Mouse (Mus musculus): ENCODE results near the gene Xdh. TPM values are rescaled to one million over a fixed set of nuclear protein-coding genes. Genes with fewer than 3 reads are reported as not detected.

Xdh gene
- polyA plus RNA-seq, 1 experiment from 2014 or later = 0.08 TPM

- H3K4me1 ChIP-seq (ENCODE audit: control insufficient read depth, insufficient read depth, low read length) = no peaks in the 10 kb centered on the region
- no peak overlapping the region for H3K4me3 ChIP-seq (ENCODE audit: low read depth, low read length)
- DNase-seq (ENCODE audit: low spot score, missing footprints) (no peak), ATAC-seq (ENCODE audit: low FRiP score) (no peak)
- WGBS = 82% methylated on average over 4 of the region's 4 CpGs
- no peak overlapping the region for H3K9ac ChIP-seq (ENCODE audit: low read length)
- H3K36me3 ChIP-seq (ENCODE audit: control insufficient read depth, insufficient read depth, low read length) = no peaks in the 10 kb centered on the region
- no peak overlapping the region for H3K4me2 ChIP-seq
- no peak overlapping the region for H3K27ac ChIP-seq (ENCODE audit: low read depth, low read length)
- H3K27me3 ChIP-seq (ENCODE audit: control insufficient read depth, insufficient read depth, low read length) = no peaks in the 10 kb centered on the region
- H3K9me3 ChIP-seq (ENCODE audit: control insufficient read depth, low read length) = no peaks in the 10 kb centered on the region
These were observed 16.4 kb downstream of the Xdh start for GRCm38 (mm10) chr17:73933616-73934015.

GRCm38 (mm10) chr17:73932497-73933059 lies 17.4 kb downstream of the Xdh start:
- H3K9ac ChIP-seq (ENCODE audit: low read length) = no peak overlapping the region
- H3K36me3 ChIP-seq (ENCODE audit: control insufficient read depth, insufficient read depth, low read length) = no peaks in the 10 kb centered on the region
- no peak overlapping the region for H3K4me3 ChIP-seq (ENCODE audit: low read depth, low read length)
- H3K4me1 ChIP-seq (ENCODE audit: control insufficient read depth, insufficient read depth, low read length) = no peaks in the 10 kb centered on the region
- H3K9me3 ChIP-seq (ENCODE audit: control insufficient read depth, low read length) = no peaks in the 10 kb centered on the region
- no peak overlapping the region for H3K4me2 ChIP-seq
- ATAC-seq (ENCODE audit: low FRiP score) (no peak), DNase-seq (ENCODE audit: low spot score, missing footprints) (no peak)
- no peak overlapping the region for H3K27ac ChIP-seq (ENCODE audit: low read depth, low read length)
- 81% methylated on average over 4 of the region's 4 CpGs for WGBS
- no peaks in the 10 kb centered on the region for H3K27me3 ChIP-seq (ENCODE audit: control insufficient read depth, insufficient read depth, low read length)

- Histone ChIP-seq H3K4me3 (ENCODE audit: low read depth, low read length) (no peak overlapping the region), H3K27ac (ENCODE audit: low read depth, low read length) (no peak overlapping the region), H3K36me3 (ENCODE audit: control insufficient read depth, insufficient read depth, low read length) (no peaks in the 10 kb centered on the region), H3K9me3 (ENCODE audit: control insufficient read depth, low read length) (no peaks in the 10 kb centered on the region), H3K9ac (ENCODE audit: low read length) (no peak overlapping the region), H3K27me3 (ENCODE audit: control insufficient read depth, insufficient read depth, low read length) (no peaks in the 10 kb centered on the region), H3K4me1 (ENCODE audit: control insufficient read depth, insufficient read depth, low read length) (no peaks in the 10 kb centered on the region), H3K4me2 (no peak overlapping the region)
- ATAC-seq (ENCODE audit: low FRiP score) (no peak), DNase-seq (ENCODE audit: low spot score, missing footprints) (no peak)
- WGBS = 88% methylated on average over 8 of the region's 8 CpGs
These were observed 30.5 kb downstream of the Xdh start for GRCm38 (mm10) chr17:73919520-73919919.

GRCm38 (mm10) chr17:73918944-73919381 lies 31.0 kb downstream of the Xdh start:
- Histone ChIP-seq H3K4me2 (no peak overlapping the region), H3K36me3 (ENCODE audit: control insufficient read depth, insufficient read depth, low read length) (no peaks in the 10 kb centered on the region), H3K4me1 (ENCODE audit: control insufficient read depth, insufficient read depth, low read length) (no peaks in the 10 kb centered on the region), H3K4me3 (ENCODE audit: low read depth, low read length) (no peak overlapping the region), H3K9me3 (ENCODE audit: control insufficient read depth, low read length) (no peaks in the 10 kb centered on the region), H3K27me3 (ENCODE audit: control insufficient read depth, insufficient read depth, low read length) (no peaks in the 10 kb centered on the region), H3K27ac (ENCODE audit: low read depth, low read length) (no peak overlapping the region), H3K9ac (ENCODE audit: low read length) (no peak overlapping the region)
- DNase-seq (ENCODE audit: low spot score, missing footprints) (no peak), ATAC-seq (ENCODE audit: low FRiP score) (no peak)
- WGBS = 87% methylated on average over 7 of the region's 7 CpGs

GRCm38 (mm10) chr17:73918138-73918537 lies 31.9 kb downstream of the Xdh start:
- Histone ChIP-seq H3K27ac (ENCODE audit: low read depth, low read length) (no peak overlapping the region), H3K27me3 (ENCODE audit: control insufficient read depth, insufficient read depth, low read length) (no peaks in the 10 kb centered on the region), H3K9me3 (ENCODE audit: control insufficient read depth, low read length) (no peaks in the 10 kb centered on the region), H3K4me2 (no peak overlapping the region), H3K4me1 (ENCODE audit: control insufficient read depth, insufficient read depth, low read length) (no peaks in the 10 kb centered on the region), H3K9ac (ENCODE audit: low read length) (no peak overlapping the region), H3K4me3 (ENCODE audit: low read depth, low read length) (no peak overlapping the region), H3K36me3 (ENCODE audit: control insufficient read depth, insufficient read depth, low read length) (no peaks in the 10 kb centered on the region)
- ATAC-seq (ENCODE audit: low FRiP score) (no peak), DNase-seq (ENCODE audit: low spot score, missing footprints) (no peak)
- WGBS = 90% methylated on average over 3 of the region's 3 CpGs

- Histone ChIP-seq H3K4me3 (ENCODE audit: low read depth, low read length) (no peak overlapping the region), H3K4me1 (ENCODE audit: control insufficient read depth, insufficient read depth, low read length) (no peaks in the 10 kb centered on the region), H3K36me3 (ENCODE audit: control insufficient read depth, insufficient read depth, low read length) (no peaks in the 10 kb centered on the region), H3K9me3 (ENCODE audit: control insufficient read depth, low read length) (no peaks in the 10 kb centered on the region), H3K4me2 (no peak overlapping the region), H3K27ac (ENCODE audit: low read depth, low read length) (no peak overlapping the region), H3K27me3 (ENCODE audit: control insufficient read depth, insufficient read depth, low read length) (no peaks in the 10 kb centered on the region), H3K9ac (ENCODE audit: low read length) (no peak overlapping the region)
- ATAC-seq (ENCODE audit: low FRiP score) (no peak), DNase-seq (ENCODE audit: low spot score, missing footprints) (no peak)
- WGBS = 87% methylated on average over 5 of the region's 5 CpGs
These were observed 32.3 kb downstream of the Xdh start for GRCm38 (mm10) chr17:73917713-73918112.

- Histone ChIP-seq H3K27ac (ENCODE audit: low read depth, low read length) (no peak overlapping the region), H3K36me3 (ENCODE audit: control insufficient read depth, insufficient read depth, low read length) (no peaks in the 10 kb centered on the region), H3K9ac (ENCODE audit: low read length) (no peak overlapping the region), H3K9me3 (ENCODE audit: control insufficient read depth, low read length) (no peaks in the 10 kb centered on the region), H3K4me1 (ENCODE audit: control insufficient read depth, insufficient read depth, low read length) (no peaks in the 10 kb centered on the region), H3K27me3 (ENCODE audit: control insufficient read depth, insufficient read depth, low read length) (no peaks in the 10 kb centered on the region), H3K4me2 (no peak overlapping the region), H3K4me3 (ENCODE audit: low read depth, low read length) (no peak overlapping the region)
- ATAC-seq (ENCODE audit: low FRiP score) (no peak), DNase-seq (ENCODE audit: low spot score, missing footprints) (no peak)
- 85% methylated on average over 4 of the region's 4 CpGs for WGBS
These were observed 35.3 kb downstream of the Xdh start for GRCm38 (mm10) chr17:73914730-73915129.

GRCm38 (mm10) chr17:73906076-73906475 lies 43.9 kb downstream of the Xdh start:
- 90% methylated on average over 8 of the region's 8 CpGs for WGBS
- DNase-seq (ENCODE audit: low spot score, missing footprints) (no peak), ATAC-seq (ENCODE audit: low FRiP score) (no peak)
- Histone ChIP-seq H3K9me3 (ENCODE audit: control insufficient read depth, low read length) (no peaks in the 10 kb centered on the region), H3K4me2 (no peak overlapping the region), H3K36me3 (ENCODE audit: control insufficient read depth, insufficient read depth, low read length) (no peaks in the 10 kb centered on the region), H3K4me1 (ENCODE audit: control insufficient read depth, insufficient read depth, low read length) (no peaks in the 10 kb centered on the region), H3K27me3 (ENCODE audit: control insufficient read depth, insufficient read depth, low read length) (no peaks in the 10 kb centered on the region), H3K27ac (ENCODE audit: low read depth, low read length) (no peak overlapping the region), H3K9ac (ENCODE audit: low read length) (no peak overlapping the region), H3K4me3 (ENCODE audit: low read depth, low read length) (no peak overlapping the region)

GRCm38 (mm10) chr17:73905043-73905750 lies 44.8 kb downstream of the Xdh start:
- Histone ChIP-seq H3K9ac (ENCODE audit: low read length) (no peak overlapping the region), H3K9me3 (ENCODE audit: control insufficient read depth, low read length) (no peaks in the 10 kb centered on the region), H3K4me1 (ENCODE audit: control insufficient read depth, insufficient read depth, low read length) (no peaks in the 10 kb centered on the region), H3K4me2 (no peak overlapping the region), H3K27me3 (ENCODE audit: control insufficient read depth, insufficient read depth, low read length) (no peaks in the 10 kb centered on the region), H3K4me3 (ENCODE audit: low read depth, low read length) (no peak overlapping the region), H3K36me3 (ENCODE audit: control insufficient read depth, insufficient read depth, low read length) (no peaks in the 10 kb centered on the region), H3K27ac (ENCODE audit: low read depth, low read length) (no peak overlapping the region)
- ATAC-seq (ENCODE audit: low FRiP score) = no peak
- DNase-seq (ENCODE audit: low spot score, missing footprints) = no peak
- WGBS = 85% methylated on average over 7 of the region's 7 CpGs
